Mouse (Mus musculus) myocyte (in vitro differentiated cells): ENCODE measurements around the gene Cfd. TPM values are rescaled to one million over a fixed set of nuclear protein-coding genes. Genes with fewer than 3 reads are reported as not detected.

Source experiments
- H3K27me3 ChIP-seq: one replicate; pipeline ENCODE4 v1.6.1; 2011; ENCODE audit not compliant: control insufficient read depth, insufficient read depth, insufficient read length
- H3K36me3 ChIP-seq: one replicate; pipeline ENCODE4 v1.6.1; 2011; ENCODE audit not compliant: control insufficient read depth, insufficient read depth
- H3K4me2 ChIP-seq: one replicate; pipeline ENCODE4 v1.6.1; 2011; ENCODE audit warnings: low read depth, control low read depth
- H3K4me3 ChIP-seq: one replicate; pipeline ENCODE4 v1.5.1; 2011; ENCODE audit warnings: mild to moderate bottlenecking, control low read depth, moderate library complexity
- H3K79me2 ChIP-seq: one replicate; pipeline ENCODE4 v1.6.1; 2011; ENCODE audit not compliant: control insufficient read depth, insufficient read depth
- H3ac ChIP-seq: one replicate; pipeline ENCODE4 v1.6.1; 2011; ENCODE audit not compliant: control insufficient read depth, insufficient read length
- CEBPB ChIP-seq: IDR thresholded peaks from 2 replicates; pipeline ENCODE4 v1.6.1; 2011; ENCODE audit warnings: mild to moderate bottlenecking, moderate library complexity; ENCODE audit not compliant: poor library complexity, insufficient read depth, severe bottlenecking
- E2F4 ChIP-seq: IDR thresholded peaks from one replicate; pipeline ENCODE4 v1.6.1; 2011; ENCODE audit warnings: mild to moderate bottlenecking, control low read depth, moderate library complexity; ENCODE audit not compliant: insufficient read depth
- MAX ChIP-seq: IDR thresholded peaks from one replicate; pipeline ENCODE4 v1.6.1; 2011; ENCODE audit warnings: low read depth, mild to moderate bottlenecking, control low read depth
- MYOD1 ChIP-seq, 3 experiments: IDR thresholded peaks; one replicate each; pipeline ENCODE4 v1.6.1; 2011; ENCODE audit warnings: control low read depth in 2 of 3, low read depth in 2 of 3, mild to moderate bottlenecking in 2 of 3, moderate library complexity in 1 of 3; ENCODE audit not compliant: insufficient read length in 2 of 3, control insufficient read depth in 1 of 3
- MYOG ChIP-seq, 3 experiments: IDR thresholded peaks; one replicate each; pipeline ENCODE4 v1.6.1; 2011; ENCODE audit warnings: control low read depth in 2 of 3, low read depth in 2 of 3, mild to moderate bottlenecking in 2 of 3; ENCODE audit not compliant: insufficient read length in 2 of 3, control insufficient read depth in 1 of 3, insufficient read depth in 1 of 3
- POLR2A ChIP-seq: IDR thresholded peaks from one replicate; pipeline ENCODE4 v1.6.1; 2011; ENCODE audit warnings: low read depth, mild to moderate bottlenecking, control low read depth, moderate library complexity; ENCODE audit not compliant: insufficient read length
- POLR2AphosphoS2 ChIP-seq: IDR thresholded peaks from one replicate; pipeline ENCODE4 v1.6.1; 2011; ENCODE audit warnings: low read depth, control low read depth; ENCODE audit not compliant: insufficient read length
- REST ChIP-seq: IDR thresholded peaks from one replicate; pipeline ENCODE4 v1.6.1; 2011; ENCODE audit warnings: mild to moderate bottlenecking, control low read depth, moderate library complexity; ENCODE audit not compliant: insufficient read depth, insufficient read length
- SRF ChIP-seq: IDR thresholded peaks from one replicate; pipeline ENCODE4 v1.6.1; 2011; ENCODE audit warnings: low read depth; ENCODE audit not compliant: control insufficient read depth, insufficient read length
- TCF12 ChIP-seq: IDR thresholded peaks from one replicate; pipeline ENCODE4 v1.6.1; 2011; ENCODE audit warnings: mild to moderate bottlenecking, control low read depth; ENCODE audit not compliant: poor library complexity, insufficient read depth, severe bottlenecking
- TCF3 ChIP-seq: IDR thresholded peaks from one replicate; pipeline ENCODE4 v1.6.1; 2011; ENCODE audit warnings: low read depth, control low read depth; ENCODE audit not compliant: insufficient read length
- USF1 ChIP-seq: IDR thresholded peaks from one replicate; pipeline ENCODE4 v1.6.1; 2011; ENCODE audit warnings: low read depth, mild to moderate bottlenecking, control low read depth, moderate library complexity
- polyA plus RNA-seq: library from polyadenylated mRNA; unstranded; fragments of >200 nt; fragmentation: generic; extraction: Trizol; gene quantifications from one replicate; pipeline ENCODE4 v1.2.1, GENCODE M21; 2012; ENCODE audit warnings: missing spikeins

Gene Cfd
- polyA plus RNA-seq, 1 experiment = not detected

DNA sequence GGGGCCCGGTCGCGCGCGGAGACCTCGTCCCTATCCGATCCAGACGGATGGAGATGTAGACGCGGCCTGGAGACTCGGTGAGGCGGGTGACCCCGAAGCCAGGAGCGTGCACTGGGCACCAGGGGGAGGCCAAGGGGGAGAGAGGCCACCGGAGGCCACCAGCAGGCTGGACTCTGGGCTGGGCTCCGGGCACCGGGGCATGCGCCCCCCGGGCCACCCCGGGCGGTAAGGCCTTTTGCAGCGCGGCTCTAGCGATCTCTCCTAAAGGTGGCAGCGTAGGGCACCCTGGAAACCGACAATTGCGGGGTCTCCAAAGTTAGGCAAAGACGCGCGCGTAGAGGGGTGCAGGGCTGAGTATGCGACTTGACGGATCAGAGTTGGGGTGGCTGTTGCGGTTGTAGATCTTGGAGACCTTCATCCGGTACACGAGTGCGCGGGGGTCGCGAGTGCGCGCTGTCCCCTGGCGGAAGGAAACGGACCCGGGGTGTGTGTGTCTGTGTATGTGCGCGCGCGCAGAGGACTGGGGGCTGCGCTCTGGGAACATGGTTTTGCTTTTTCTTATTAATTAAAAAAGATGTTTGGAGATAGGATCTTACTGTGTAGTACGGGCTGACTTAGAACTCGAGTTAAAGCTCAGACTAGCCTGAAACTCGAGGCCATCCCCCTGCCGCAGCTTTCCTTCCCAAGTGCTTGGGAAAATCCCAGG is 36.8 kb downstream of the Cfd start:
- peaks cover 4% of the 10 kb centered on the region for H3K79me2 ChIP-seq
- peak overlapping the region; percentile 99 for H3K4me2 ChIP-seq
- H3ac ChIP-seq = peak overlapping the region; percentile 12
- peaks cover 5% of the 10 kb centered on the region for H3K36me3 ChIP-seq
- no peaks in the 10 kb centered on the region for H3K27me3 ChIP-seq
- peak overlapping the region; percentile 96 for H3K4me3 ChIP-seq
- TF ChIP-seq MYOD1 (IDR thresholded peaks at IDR 0.05; ENCODE audit: control insufficient read depth in 1 of 3, insufficient read length in 2 of 3, low read depth in 2 of 3) = peak in 1 of 3 experiments; percentile 9
- TF ChIP-seq MAX = no peak
- no peak for TF ChIP-seq E2F4

- Histone ChIP-seq H3ac (peak overlapping the region; percentile 12), H3K27me3 (no peaks in the 10 kb centered on the region), H3K4me2 (peak overlapping the region; percentile 99), H3K4me3 (peak overlapping the region; percentile 96), H3K36me3 (peaks cover 5% of the 10 kb centered on the region), H3K79me2 (peaks cover 4% of the 10 kb centered on the region)
- no peak for TF ChIP-seq USF1
- TF ChIP-seq MYOD1 (IDR thresholded peaks at IDR 0.05; ENCODE audit: control insufficient read depth in 1 of 3, insufficient read length in 2 of 3, low read depth in 2 of 3) = no peak
- TF ChIP-seq MYOG (IDR thresholded peaks at IDR 0.05; ENCODE audit: control insufficient read depth in 1 of 3, insufficient read depth in 1 of 3, insufficient read length in 2 of 3, low read depth in 2 of 3) = no peak
- TF ChIP-seq TCF3 = no peak
- TF ChIP-seq REST = no peak
- TF ChIP-seq CEBPB = no peak
- TF ChIP-seq POLR2AphosphoS2 = no peak
These were observed 37.5 kb downstream of the Cfd start for GRCm38 (mm10) chr10:79928030-79928694.

DNA sequence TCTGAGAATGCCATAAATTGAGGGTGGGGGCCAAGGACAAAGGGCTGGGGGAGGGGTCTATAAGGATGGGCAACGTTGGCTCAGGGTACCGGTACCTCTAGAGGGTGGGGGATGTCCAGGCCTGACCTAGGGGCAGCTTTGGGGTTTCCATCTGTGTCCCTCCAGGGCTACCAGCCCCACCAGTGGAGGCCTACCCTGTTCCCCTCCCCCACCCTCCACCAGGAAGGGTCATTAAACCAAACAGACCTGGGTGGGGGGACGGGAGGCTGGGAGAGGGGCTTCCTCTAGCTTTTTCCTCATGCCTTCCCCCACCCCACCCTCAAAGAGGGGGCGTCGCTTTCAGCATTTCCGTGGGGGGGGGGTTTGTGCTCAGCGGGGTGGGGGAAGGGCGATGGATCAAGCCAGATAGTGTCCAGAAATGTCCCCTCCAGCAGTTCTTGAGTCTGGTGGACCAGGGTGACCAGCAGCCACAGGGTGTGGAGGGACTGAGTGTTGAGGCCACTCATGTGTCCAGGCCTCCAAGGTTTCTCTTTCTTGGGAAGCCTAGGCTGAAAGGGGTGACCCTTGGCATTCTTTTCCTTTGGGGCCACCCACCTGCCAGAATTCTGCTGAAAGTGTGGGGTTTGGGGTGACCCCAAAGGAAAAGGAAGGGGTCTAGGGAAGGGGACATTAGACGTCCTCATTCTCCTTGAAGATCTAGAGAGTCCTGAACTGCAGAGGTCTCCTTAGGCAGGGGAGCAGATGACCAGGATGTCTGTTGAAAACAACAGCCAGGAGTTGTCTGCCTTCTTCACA is 38.5 kb downstream of the Cfd start:
- Histone ChIP-seq H3K4me3 (peak overlapping the region; percentile 96), H3K36me3 (peaks cover 5% of the 10 kb centered on the region), H3ac (no peak overlapping the region), H3K27me3 (no peaks in the 10 kb centered on the region), H3K4me2 (no peak overlapping the region), H3K79me2 (peaks cover 4% of the 10 kb centered on the region)
- TF ChIP-seq CEBPB = no peak
- TF ChIP-seq TCF3 = no peak
- no peak for TF ChIP-seq E2F4
- no peak for TF ChIP-seq POLR2A
- no peak for TF ChIP-seq POLR2AphosphoS2
- no peak for TF ChIP-seq MAX
- no peak for TF ChIP-seq SRF
- TF ChIP-seq REST = no peak
- TF ChIP-seq TCF12 = no peak
- TF ChIP-seq MYOD1 (IDR thresholded peaks at IDR 0.05; ENCODE audit: control insufficient read depth in 1 of 3, insufficient read length in 2 of 3, low read depth in 2 of 3) = no peak
- TF ChIP-seq MYOG (IDR thresholded peaks at IDR 0.05; ENCODE audit: control insufficient read depth in 1 of 3, insufficient read depth in 1 of 3, insufficient read length in 2 of 3, low read depth in 2 of 3) = no peak
- no peak for TF ChIP-seq USF1

DNA sequence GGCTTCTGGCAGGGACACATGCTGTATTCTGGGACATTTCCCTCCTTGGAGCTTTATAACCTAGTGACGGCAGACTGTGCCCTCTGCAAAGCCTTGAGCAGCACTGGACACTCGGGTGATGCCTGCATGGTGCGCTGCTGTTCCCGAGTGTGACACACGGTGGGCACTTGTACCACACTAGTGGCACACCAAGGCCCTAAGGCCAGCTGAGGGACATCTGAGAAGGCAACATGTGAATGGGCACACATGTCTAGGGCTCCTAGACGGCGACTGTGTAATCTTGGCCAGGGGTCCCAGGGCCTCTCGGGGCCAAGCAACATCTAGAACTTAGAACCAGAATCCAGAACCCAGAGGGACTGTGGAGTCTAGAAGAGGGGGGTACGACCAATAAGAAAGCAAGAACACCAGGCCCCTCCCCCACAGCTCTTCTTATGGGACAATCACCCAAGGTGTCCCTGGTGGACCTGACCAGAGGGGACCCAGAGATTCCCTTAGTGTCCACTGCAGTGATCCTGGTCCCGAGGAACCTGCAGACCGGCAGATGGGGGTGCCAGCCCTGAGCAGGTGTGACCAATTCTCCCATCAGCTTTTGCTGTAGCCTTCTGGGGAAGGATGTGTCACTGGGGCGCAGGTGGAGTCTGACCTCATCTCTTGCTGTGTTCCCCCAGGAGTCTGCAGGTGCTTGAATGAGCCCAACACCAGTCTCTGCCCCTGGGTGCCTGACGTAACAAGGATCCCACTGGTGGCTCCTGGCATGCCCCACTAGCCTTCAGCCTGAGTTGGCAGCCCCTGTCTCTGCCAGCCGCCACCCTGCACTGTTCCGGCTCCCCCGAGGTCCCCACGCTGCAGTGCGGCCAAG is 39.5 kb downstream of the Cfd start:
- peaks cover 5% of the 10 kb centered on the region for H3K36me3 ChIP-seq
- H3K79me2 ChIP-seq = peaks cover 4% of the 10 kb centered on the region
- no peak overlapping the region for H3K4me3 ChIP-seq
- H3ac ChIP-seq = no peak overlapping the region
- TF ChIP-seq TCF12 (no peak), REST (no peak)
- no peak overlapping the region for H3K4me2 ChIP-seq
- no peaks in the 10 kb centered on the region for H3K27me3 ChIP-seq

- H3K79me2 ChIP-seq = peaks cover 4% of the 10 kb centered on the region
- no peak overlapping the region for H3K4me2 ChIP-seq
- no peak overlapping the region for H3K4me3 ChIP-seq
- no peak overlapping the region for H3ac ChIP-seq
- TF ChIP-seq REST = no peak
- no peaks in the 10 kb centered on the region for H3K27me3 ChIP-seq
- H3K36me3 ChIP-seq = peaks cover 5% of the 10 kb centered on the region
These were observed 40.2 kb downstream of the Cfd start for GRCm38 (mm10) chr10:79930826-79931186.
